Comparison of ENCODE assay signal across 8 mouse cellular contexts in genomic region chr6:113890858-113891213, GRCm38 (mm10).
DNase-seq lines count a peak whose midpoint lies in the region; ATAC-seq and TF ChIP-seq lines count a peak whose summit lies in the region.

No protein-coding gene starts in this region.

- H3K27me3 ChIP-seq in forebrain, embryonic 10.5 days (ENCODE audit: poor library complexity, severe bottlenecking), result peaks cover 61% of the 10 kb centered on the region
- peaks cover 38% of the 10 kb centered on the region; the same call in 1 of the 2 replicates for H3K27me3 ChIP-seq in intestine, postnatal 0 days (replicated peaks; ENCODE audit: control insufficient read depth, insufficient read depth, low read length)
- peaks cover 15% of the 10 kb centered on the region for H3K27me3 ChIP-seq in neural tube, embryonic 13.5 days

- DNase-seq in left cerebral cortex, adult 2 months (ENCODE audit: extremely low spot score in 1 of 2, low spot score in 2 of 2), result no peak
- DNase-seq in left cerebral cortex, postnatal 25 days (ENCODE audit: low spot score in 2 of 2), result no peak
- no peak for DNase-seq in forebrain, embryonic 10.5 days (ENCODE audit: extremely low spot score, low spot score)
- DNase-seq in frontal cortex, adult 2 months (ENCODE audit: extremely low spot score in 1 of 2, low spot score in 1 of 2), result no peak
- DNase-seq in right cerebral cortex, postnatal 14 days, result no peak
- no peak for DNase-seq in spleen, postnatal 36 days (ENCODE audit: low spot score in 2 of 2)

- H3K9ac ChIP-seq in intestine, postnatal 0 days (ENCODE audit: low read depth, low read length), result no peak overlapping the region
- peak overlapping the region; percentile 90 for H3K9ac ChIP-seq in neural tube, embryonic 13.5 days

- WGBS in forebrain, embryonic 10.5 days, result under 1% methylated on average over 10 of the region's 10 CpGs
- under 1% methylated on average over 10 of the region's 10 CpGs for WGBS in intestine, postnatal 0 days
- under 1% methylated on average over 10 of the region's 10 CpGs for WGBS in neural tube, embryonic 13.5 days

- peak overlapping the region; percentile 92 for H3K27ac ChIP-seq in left cerebral cortex, adult 2 months
- H3K27ac ChIP-seq in forebrain, embryonic 10.5 days, result peak overlapping the region; percentile 82
- no peak overlapping the region for H3K27ac ChIP-seq in intestine, postnatal 0 days (ENCODE audit: low read depth, low read length)
- H3K27ac ChIP-seq in neural tube, embryonic 13.5 days (replicated peaks), result peak overlapping the region; percentile 89

- H3K9me3 ChIP-seq in forebrain, embryonic 10.5 days, result no peaks in the 10 kb centered on the region
- H3K9me3 ChIP-seq in intestine, postnatal 0 days (ENCODE audit: control insufficient read depth), result no peaks in the 10 kb centered on the region
- no peaks in the 10 kb centered on the region for H3K9me3 ChIP-seq in neural tube, embryonic 13.5 days

- no peak for ATAC-seq in intestine, postnatal 0 days
- ATAC-seq in neural tube, embryonic 13.5 days (ENCODE audit: low read depth), result peak; percentile 59

- H3K36me3 ChIP-seq in forebrain, embryonic 10.5 days (replicated peaks), result no peaks in the 10 kb centered on the region
- no peaks in the 10 kb centered on the region for H3K36me3 ChIP-seq in intestine, postnatal 0 days (ENCODE audit: control insufficient read depth, insufficient read depth)
- no peaks in the 10 kb centered on the region for H3K36me3 ChIP-seq in neural tube, embryonic 13.5 days

- intact Hi-C loops in left cerebral cortex, adult 2 months (cut with DNase I), result loop anchor here (2.0 to 5.0 kb wide), 2 partner anchors 44 to 129 kb away; no protein-coding TSS in a partner anchor
- intact Hi-C loops in left cerebral cortex, postnatal 25 days (cut with DNase I), result no loop called here

- no peak for TF ChIP-seq CTCF in left cerebral cortex, adult 2 months (IDR thresholded peaks at IDR 0.05)
- TF ChIP-seq CTCF in intestine, postnatal 0 days (IDR thresholded peaks at IDR 0.05; ENCODE audit: low read depth), result no peak

- peak overlapping the region; percentile 56 for H3K4me2 ChIP-seq in intestine, postnatal 0 days (replicated peaks; ENCODE audit: low read depth)
- peak overlapping the region; percentile 84 for H3K4me2 ChIP-seq in neural tube, embryonic 13.5 days

- peaks cover 34% of the 10 kb centered on the region for H3K4me1 ChIP-seq in forebrain, embryonic 10.5 days
- no peaks in the 10 kb centered on the region for H3K4me1 ChIP-seq in intestine, postnatal 0 days (replicated peaks; ENCODE audit: control insufficient read depth, insufficient read depth, low read length)
- H3K4me1 ChIP-seq in neural tube, embryonic 13.5 days (replicated peaks), result peaks cover 55% of the 10 kb centered on the region

- H3K4me3 ChIP-seq in left cerebral cortex, adult 2 months, result peak overlapping the region; percentile 70
- H3K4me3 ChIP-seq in forebrain, embryonic 10.5 days, result peak overlapping the region; percentile 60
- H3K4me3 ChIP-seq in intestine, postnatal 0 days (ENCODE audit: low read depth, low read length), result peak overlapping the region; percentile 25
- peak overlapping the region; percentile 68 for H3K4me3 ChIP-seq in neural tube, embryonic 13.5 days
